Comparison of ENCODE assay signal across 8 mouse cellular contexts in the genomic region with DNA sequence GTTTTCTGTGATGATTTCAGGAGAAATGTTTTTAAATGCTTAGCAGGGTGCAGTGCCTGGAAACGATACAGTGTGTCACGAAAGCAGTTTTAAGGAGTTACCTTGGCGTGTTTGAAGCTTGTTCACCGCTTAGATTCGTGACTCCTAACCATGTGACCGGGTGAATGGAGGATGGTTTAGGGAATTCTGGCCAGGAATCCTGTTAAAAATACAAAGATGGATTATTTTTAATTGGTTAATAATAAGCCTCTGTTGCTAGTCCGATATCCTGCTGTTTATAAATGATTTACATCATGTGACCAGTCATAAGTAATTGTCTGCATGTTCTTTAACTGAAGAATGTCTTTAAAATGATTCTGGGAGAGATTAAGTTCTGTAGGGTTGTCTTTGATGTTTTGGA. TPM values are rescaled to one million over a fixed set of nuclear protein-coding genes. Genes with fewer than 3 reads are reported as not detected.
A peak's percentile ranks its signal among the peaks of the same experiment; 100 is the strongest.
DNase-seq lines count a peak whose midpoint lies in the region; ATAC-seq and TF ChIP-seq lines count a peak whose summit lies in the region.

No protein-coding gene starts in this region.

- H3K9me3 ChIP-seq in heart, embryonic 10.5 days: no peaks in the 10 kb centered on the region; the same call in 1 of the 2 replicates
- no peaks in the 10 kb centered on the region for H3K9me3 ChIP-seq in MEL (replicated peaks; ENCODE audit: insufficient read depth, low read length)
- no peaks in the 10 kb centered on the region for H3K9me3 ChIP-seq in heart, postnatal 0 days (replicated peaks; ENCODE audit: control insufficient read depth, low read length)

- TF ChIP-seq EP300 in MEL (IDR thresholded peaks at IDR 0.05; ENCODE audit: low read depth in 1 of 2, low read length in 2 of 2): 0 out of 4 replicates have a peak, but pooled peaks of 1 of the 2 experiments have one; percentile 21
- no peak for TF ChIP-seq EP300 in heart, postnatal 0 days (IDR thresholded peaks at IDR 0.05; ENCODE audit: low read depth)

- under 1% methylated on average over 7 of the region's 7 CpGs for WGBS in heart, embryonic 10.5 days
- WGBS in heart, postnatal 0 days: under 1% methylated on average over 7 of the region's 7 CpGs
- WGBS in macrophage (ENCODE audit: missing documents): 1% methylated on average over 7 of the region's 7 CpGs

- peaks cover 2% of the 10 kb centered on the region; the same call in 1 of the 2 replicates for H3K36me3 ChIP-seq in heart, embryonic 10.5 days
- peaks cover 18 to 32% of the 10 kb centered on the region in 2 experiments for H3K36me3 ChIP-seq in MEL (ENCODE audit: control insufficient read depth in 1 of 2, insufficient read depth in 2 of 2, low read length in 2 of 2)
- H3K36me3 ChIP-seq in heart, postnatal 0 days (replicated peaks; ENCODE audit: control insufficient read depth, insufficient read depth, low read length): no peaks in the 10 kb centered on the region
- H3K36me3 ChIP-seq in macrophage (ENCODE audit: inconsistent target): no peaks in the 10 kb centered on the region

- peak overlapping the region; percentile 100 for H3K27ac ChIP-seq in heart, embryonic 10.5 days
- H3K27ac ChIP-seq in MEL (ENCODE audit: control insufficient read depth, low read depth, low read length) (peak overlapping the region; percentile 88), macrophage (peak overlapping the region; percentile 57)
- H3K27ac ChIP-seq in heart, postnatal 0 days (ENCODE audit: low read depth): peak overlapping the region; percentile 96

- ATAC-seq in heart, postnatal 0 days (ENCODE audit: insufficient read depth, low read depth): no peak

- peak overlapping the region; percentile 99 for H3K9ac ChIP-seq in MEL (ENCODE audit: control insufficient read depth, low read depth, low read length, poor library complexity, severe bottlenecking)
- peak overlapping the region; percentile 97; the same call in 1 of the 2 replicates for H3K9ac ChIP-seq in heart, postnatal 0 days (replicated peaks; ENCODE audit: low read depth, low read length)

- no peak for TF ChIP-seq POLR2A in MEL (IDR thresholded peaks at IDR 0.05; ENCODE audit: control insufficient read depth in 1 of 2, insufficient read depth in 1 of 2, low read depth in 1 of 2, low read length in 2 of 2, poor library complexity in 1 of 2)

- H3K4me1 ChIP-seq in heart, embryonic 10.5 days: peaks cover 18% of the 10 kb centered on the region
- H3K4me1 ChIP-seq in MEL (ENCODE audit: control insufficient read depth in 1 of 2, insufficient read depth in 2 of 2, low read length in 2 of 2): peaks cover 9 to 13% of the 10 kb centered on the region in 2 experiments
- H3K4me1 ChIP-seq in heart, postnatal 0 days (ENCODE audit: control insufficient read depth, insufficient read depth): peaks cover 22% of the 10 kb centered on the region

- no peak for DNase-seq in heart, embryonic 10.5 days (ENCODE audit: low spot score)
- no peak for DNase-seq in heart, postnatal 4 days
- DNase-seq in MEL (ENCODE audit: low read depth, low spot score): peak; percentile 54
- peak; percentile 54 for DNase-seq in heart, postnatal 0 days (ENCODE audit: low spot score)
- DNase-seq in right cerebral cortex, postnatal 10 days (ENCODE audit: low spot score in 2 of 2): no peak
- no peak for DNase-seq in urinary bladder, postnatal 36 days (ENCODE audit: low spot score in 2 of 2)
- no peak for DNase-seq in cerebellum, postnatal 25 days

- H3K4me3 ChIP-seq in heart, embryonic 10.5 days: peak overlapping the region; percentile 95
- peak overlapping the region; percentile 77 to 97 for H3K4me3 ChIP-seq in MEL (ENCODE audit: control insufficient read depth in 1 of 2, insufficient read depth in 1 of 2, low read depth in 2 of 2, low read length in 2 of 2)
- peak overlapping the region; percentile 93 for H3K4me3 ChIP-seq in heart, postnatal 0 days (ENCODE audit: low read depth, low read length)
- H3K4me3 ChIP-seq in macrophage (ENCODE audit: inconsistent target): peak overlapping the region; percentile 78

- no peak for TF ChIP-seq CTCF in MEL (IDR thresholded peaks at IDR 0.05 in 2 of 3, conservative IDR thresholded peaks at IDR 0.05 in 1 of 3; ENCODE audit: control insufficient read depth in 1 of 3, insufficient read depth in 1 of 3, low read depth in 2 of 3, low read length in 3 of 3, poor library complexity in 1 of 3, severe bottlenecking in 1 of 3)
- TF ChIP-seq CTCF in heart, postnatal 0 days (IDR thresholded peaks at IDR 0.05; ENCODE audit: low read depth): no peak

- H3K27me3 ChIP-seq in heart, embryonic 10.5 days (ENCODE audit: insufficient read depth, poor library complexity, severe bottlenecking): no peaks in the 10 kb centered on the region
- H3K27me3 ChIP-seq in MEL (ENCODE audit: control insufficient read depth in 1 of 2, insufficient read depth in 2 of 2, low read length in 2 of 2): no peaks in the 10 kb centered on the region
- H3K27me3 ChIP-seq in heart, postnatal 0 days (ENCODE audit: control insufficient read depth, insufficient read depth, low read length): no peaks in the 10 kb centered on the region

- H3K4me2 ChIP-seq in heart, postnatal 0 days (ENCODE audit: low read depth, low read length): peak overlapping the region; percentile 86

- no peak for TF ChIP-seq RAD21 in MEL (IDR thresholded peaks at IDR 0.05; ENCODE audit: low read depth, low read length)

- peaks cover 54% of the 10 kb centered on the region for H3K79me2 ChIP-seq in MEL (ENCODE audit: control insufficient read depth, insufficient read depth, low read length, poor library complexity)
- peaks cover 59% of the 10 kb centered on the region for H3K79me2 ChIP-seq in macrophage (ENCODE audit: inconsistent target)

TF ChIP-seq in MEL, 35 proteins besides CTCF, POLR2A, EP300 and RAD21 (continues in another document):
- no peak for TF ChIP-seq POLR2AphosphoS5 (IDR thresholded peaks at IDR 0.05; ENCODE audit: borderline replicate concordance, low read depth, low read length)
- peak; percentile 15; the same call in 1 of the 2 replicates for TF ChIP-seq NELFE (IDR thresholded peaks at IDR 0.05; ENCODE audit: low read depth, low read length)
- no peak for TF ChIP-seq NRF1 (IDR thresholded peaks at IDR 0.05; ENCODE audit: insufficient read depth, low read depth, low read length, poor library complexity, severe bottlenecking)
- no peak for TF ChIP-seq ELF1 (IDR thresholded peaks at IDR 0.05; ENCODE audit: low read depth, low read length)
- no peak for TF ChIP-seq ETS1 (IDR thresholded peaks at IDR 0.05; ENCODE audit: low read depth, low read length)
- no peak for TF ChIP-seq SMC3 (IDR thresholded peaks at IDR 0.05; ENCODE audit: low read depth, low read length)
- no peak for TF ChIP-seq MYC (IDR thresholded peaks at IDR 0.05; ENCODE audit: low read depth, low read length)
- TF ChIP-seq TCF12 (IDR thresholded peaks at IDR 0.05; ENCODE audit: low read depth, low read length): no peak
- TF ChIP-seq BHLHE40 (IDR thresholded peaks at IDR 0.05; ENCODE audit: borderline replicate concordance, low read depth, low read length): no peak
- TF ChIP-seq GATA1 (IDR thresholded peaks at IDR 0.05; ENCODE audit: low read depth, low read length): no peak
- no peak for TF ChIP-seq TBP (IDR thresholded peaks at IDR 0.05; ENCODE audit: low read depth, low read length)
- TF ChIP-seq KAT2A (conservative IDR thresholded peaks at IDR 0.05; ENCODE audit: low read depth, low read length): no peak
- TF ChIP-seq MAX (IDR thresholded peaks at IDR 0.05; ENCODE audit: low read length): peak; percentile 65
- TF ChIP-seq JUND (IDR thresholded peaks at IDR 0.05; ENCODE audit: low read depth, low read length): no peak
- peak; percentile 81 for TF ChIP-seq MXI1 (IDR thresholded peaks at IDR 0.05; ENCODE audit: low read depth, low read length)
- TF ChIP-seq ZKSCAN1 (IDR thresholded peaks at IDR 0.05; ENCODE audit: low read depth, low read length): no peak
- no peak for TF ChIP-seq GABPA (IDR thresholded peaks at IDR 0.05; ENCODE audit: low read depth, low read length)
- TF ChIP-seq USF2 (IDR thresholded peaks at IDR 0.05; ENCODE audit: borderline replicate concordance in 1 of 2, insufficient read depth in 1 of 2, low read depth in 1 of 2, low read length in 2 of 2): 0 out of 4 replicates have a peak, but pooled peaks of 1 of the 2 experiments have one; percentile 35
- no peak for TF ChIP-seq RCOR1 (IDR thresholded peaks at IDR 0.05; ENCODE audit: low read depth, low read length)
- no peak for TF ChIP-seq MYB (IDR thresholded peaks at IDR 0.05; ENCODE audit: low read depth, low read length)
- TF ChIP-seq POLR2AphosphoS2 (IDR thresholded peaks at IDR 0.05; ENCODE audit: low read length): no peak
- peak; percentile 77 for TF ChIP-seq SIN3A (IDR thresholded peaks at IDR 0.05; ENCODE audit: low read length)
- peak; percentile 81 for TF ChIP-seq USF1 (IDR thresholded peaks at IDR 0.05; ENCODE audit: low read depth, low read length)
- TF ChIP-seq CHD1 (IDR thresholded peaks at IDR 0.05; ENCODE audit: low read depth, low read length): no peak; the same call in none of the 2 replicates
- TF ChIP-seq MAZ (IDR thresholded peaks at IDR 0.05; ENCODE audit: low read depth, low read length): 0 out of 2 replicates have a peak, but pooled peaks have one; percentile 19
- no peak for TF ChIP-seq CHD2 (IDR thresholded peaks at IDR 0.05; ENCODE audit: low read length)
- no peak for TF ChIP-seq ZC3H11A (IDR thresholded peaks at IDR 0.05; ENCODE audit: low read depth, low read length)
- no peak for TF ChIP-seq ZMIZ1 (IDR thresholded peaks at IDR 0.05; ENCODE audit: low read depth, low read length)
- no peak for TF ChIP-seq TAL1 (IDR thresholded peaks at IDR 0.05; ENCODE audit: low read length)
- no peak for TF ChIP-seq E2F4 (IDR thresholded peaks at IDR 0.05; ENCODE audit: borderline replicate concordance, low read depth, low read length)

RNA-seq across cellular contexts. Expression of a gene that starts 1.4 kb away (rescaled TPM):
- 37.3 and 42.5 TPM in 2 replicates for polyA plus RNA-seq in heart, embryonic 10.5 days (2016; fragmentation: Nextera tagmentation; extraction: Ambion mirVana)
- total RNA-seq in heart, postnatal 4 days (2021): 100 to 1,000 TPM; 156 to 159 TPM
- 62.9 and 67.7 TPM in 2 replicates for total RNA-seq in MEL (2012; rRNA removed)
- polyA plus RNA-seq in MEL (2012; ENCODE audit: insufficient read depth in 1 of 2, insufficient read length in 2 of 2, low read depth in 1 of 2, low replicate concordance in 2 of 2, missing spikeins in 1 of 2) (100 to 1,000 TPM in 1 of 2 experiments, 10 to 100 TPM in 1; 87.8 to 140 TPM), macrophage (2018) (61.0 to 80.1 TPM (median 72.2 TPM) in 3 replicates)
- total RNA-seq in heart, postnatal 0 days (2014; rRNA removed; ENCODE audit: low replicate concordance): 100 TPM in 2 replicates
- 18.6 and 20.9 TPM in 2 replicates for polyA plus RNA-seq in heart, postnatal 0 days (2015; fragmentation: Nextera tagmentation; extraction: Ambion mirVana)
- total RNA-seq in macrophage (2018; cell fraction: chromatin; rRNA removed): 100 to 1,000 TPM; 102 to 213 (median 156) TPM
- 100 to 1,000 TPM in 3 of 26 experiments, 10 to 100 TPM in 23; 78.7 to 145 (median 89.1) TPM for total RNA-seq in macrophage (2018; cell fraction: cytosol; rRNA removed)
- 100 to 1,000 TPM in 23 of 26 experiments, 10 to 100 TPM in 3; 91.6 to 221 (median 127) TPM for total RNA-seq in macrophage (2018; cell fraction: nucleus; rRNA removed)

Comparison
In these comparisons a context has a peak if more than half of its experiments do, and no peak if none do; other contexts are left out.
1. DNase-seq: peak in MEL (single experiment) and heart, postnatal 0 days (single experiment); none in heart, embryonic 10.5 days (single experiment), heart, postnatal 4 days (single experiment), right cerebral cortex, postnatal 10 days (0 of 2), urinary bladder, postnatal 36 days (0 of 2) and cerebellum, postnatal 25 days (0 of 2).
2. Peak in every context shown above with its lines, with median percentiles within 50 percentile points of each other: H3K27ac ChIP-seq and H3K4me3 ChIP-seq.